Mouse (Mus musculus): Measurements from ENCODE around the gene Gm3259. TPM values are rescaled to one million over a fixed set of nuclear protein-coding genes. Genes with fewer than 3 reads are reported as not detected.
"Not testable (repeated sequence)": the region's sequence is repeated elsewhere in the genome, so short reads cannot be mapped to it uniquely, and the experiment has no call there.

Gene Gm3259
- total RNA-seq (2012; rRNA removed), result not detected in 2 replicates
- polyA plus RNA-seq (2012; ENCODE audit: insufficient read depth in 1 of 2, insufficient read length in 2 of 2, low read depth in 1 of 2, low replicate concordance in 2 of 2, missing spikeins in 1 of 2), result not detected

DNA sequence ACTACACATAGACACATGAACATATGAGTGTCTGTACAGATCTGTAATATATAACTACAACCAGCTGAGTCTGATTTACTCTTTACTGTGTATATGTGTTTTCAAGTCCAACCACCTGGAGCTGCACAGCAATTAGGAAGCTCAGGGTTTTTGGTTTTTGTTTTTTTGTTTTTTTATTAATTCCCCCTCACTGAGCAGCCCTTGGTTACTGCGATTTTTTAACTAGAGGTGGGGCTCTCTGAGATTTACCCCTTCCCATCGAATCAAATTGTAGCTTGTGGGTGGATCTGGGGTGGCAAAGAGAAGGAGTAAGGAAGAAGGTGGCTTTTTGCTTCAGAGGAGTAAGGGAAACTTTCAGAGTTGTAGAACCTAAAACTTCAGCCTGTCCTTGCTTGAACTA is at the start of gene Gm3259:
TSS of gene Gm3259 (plus strand) at position 301 of the 400 bp plus-strand sequence.
- not testable (repeated sequence) for H3K4me3 ChIP-seq (ENCODE audit: control insufficient read depth in 1 of 2, insufficient read depth in 1 of 2, low read depth in 2 of 2, low read length in 2 of 2); H3K9me3 ChIP-seq (replicated peaks; ENCODE audit: insufficient read depth, low read length); H3K79me2 ChIP-seq (ENCODE audit: control insufficient read depth, insufficient read depth, low read length, poor library complexity); H3K9ac ChIP-seq (ENCODE audit: control insufficient read depth, low read depth, low read length, poor library complexity, severe bottlenecking); DNase-seq (ENCODE audit: low read depth, low spot score); H3K27ac ChIP-seq (ENCODE audit: control insufficient read depth, low read depth, low read length); H3K4me1 ChIP-seq (ENCODE audit: control insufficient read depth in 1 of 2, insufficient read depth in 2 of 2, low read length in 2 of 2); H3K36me3 ChIP-seq (ENCODE audit: control insufficient read depth in 1 of 2, insufficient read depth in 2 of 2, low read length in 2 of 2); H3K27me3 ChIP-seq (ENCODE audit: control insufficient read depth in 1 of 2, insufficient read depth in 2 of 2, low read length in 2 of 2)

- not testable (repeated sequence) for H3K9ac ChIP-seq (ENCODE audit: control insufficient read depth, low read depth, low read length, poor library complexity, severe bottlenecking); H3K36me3 ChIP-seq (ENCODE audit: control insufficient read depth in 1 of 2, insufficient read depth in 2 of 2, low read length in 2 of 2); H3K4me1 ChIP-seq (ENCODE audit: control insufficient read depth in 1 of 2, insufficient read depth in 2 of 2, low read length in 2 of 2); DNase-seq (ENCODE audit: low read depth, low spot score); H3K4me3 ChIP-seq (ENCODE audit: control insufficient read depth in 1 of 2, insufficient read depth in 1 of 2, low read depth in 2 of 2, low read length in 2 of 2); H3K79me2 ChIP-seq (ENCODE audit: control insufficient read depth, insufficient read depth, low read length, poor library complexity); H3K9me3 ChIP-seq (replicated peaks; ENCODE audit: insufficient read depth, low read length); H3K27me3 ChIP-seq (ENCODE audit: control insufficient read depth in 1 of 2, insufficient read depth in 2 of 2, low read length in 2 of 2); H3K27ac ChIP-seq (ENCODE audit: control insufficient read depth, low read depth, low read length)
Measured at GRCm38 (mm10) chr5:95272668-95273067, 33.0 kb upstream of the Gm3259 start, which contains the start of gene Gm10424. Gene Gm10424, minus strand, starts transcription at chr5:95272768.

Other genes with a start within 250 kb of the Gm3259 start
- not detected in 2 replicates for gene Gm7942, start 199.0 kb upstream of the Gm3259 start, total RNA-seq (2012; rRNA removed)
- not detected for gene Gm7942, start 199.0 kb upstream of the Gm3259 start, polyA plus RNA-seq (2012; ENCODE audit: insufficient read depth in 1 of 2, insufficient read length in 2 of 2, low read depth in 1 of 2, low replicate concordance in 2 of 2, missing spikeins in 1 of 2)
- gene Gm16513, start 123.3 kb upstream of the Gm3259 start, total RNA-seq (2012; rRNA removed), result not detected in 2 replicates
- gene Gm16513, start 123.3 kb upstream of the Gm3259 start, polyA plus RNA-seq (2012; ENCODE audit: insufficient read depth in 1 of 2, insufficient read length in 2 of 2, low read depth in 1 of 2, low replicate concordance in 2 of 2, missing spikeins in 1 of 2), result not detected
- gene Gm10424, start 33.1 kb upstream of the Gm3259 start, total RNA-seq (2012; rRNA removed), result not detected in 2 replicates
- not detected for gene Gm10424, start 33.1 kb upstream of the Gm3259 start, polyA plus RNA-seq (2012; ENCODE audit: insufficient read depth in 1 of 2, insufficient read length in 2 of 2, low read depth in 1 of 2, low replicate concordance in 2 of 2, missing spikeins in 1 of 2)
- not detected in 2 replicates for gene D5Ertd577e, start 150.9 kb downstream of the Gm3259 start, total RNA-seq (2012; rRNA removed)
- not detected for gene D5Ertd577e, start 150.9 kb downstream of the Gm3259 start, polyA plus RNA-seq (2012; ENCODE audit: insufficient read depth in 1 of 2, insufficient read length in 2 of 2, low read depth in 1 of 2, low replicate concordance in 2 of 2, missing spikeins in 1 of 2)
- not detected in 2 replicates for gene Gm3286, start 204.8 kb downstream of the Gm3259 start, total RNA-seq (2012; rRNA removed)
- not detected for gene Gm3286, start 204.8 kb downstream of the Gm3259 start, polyA plus RNA-seq (2012; ENCODE audit: insufficient read depth in 1 of 2, insufficient read length in 2 of 2, low read depth in 1 of 2, low replicate concordance in 2 of 2, missing spikeins in 1 of 2)

Data from MEL (cell line).